ENCODE assay signal across 21 mouse cellular contexts in the genomic region with DNA sequence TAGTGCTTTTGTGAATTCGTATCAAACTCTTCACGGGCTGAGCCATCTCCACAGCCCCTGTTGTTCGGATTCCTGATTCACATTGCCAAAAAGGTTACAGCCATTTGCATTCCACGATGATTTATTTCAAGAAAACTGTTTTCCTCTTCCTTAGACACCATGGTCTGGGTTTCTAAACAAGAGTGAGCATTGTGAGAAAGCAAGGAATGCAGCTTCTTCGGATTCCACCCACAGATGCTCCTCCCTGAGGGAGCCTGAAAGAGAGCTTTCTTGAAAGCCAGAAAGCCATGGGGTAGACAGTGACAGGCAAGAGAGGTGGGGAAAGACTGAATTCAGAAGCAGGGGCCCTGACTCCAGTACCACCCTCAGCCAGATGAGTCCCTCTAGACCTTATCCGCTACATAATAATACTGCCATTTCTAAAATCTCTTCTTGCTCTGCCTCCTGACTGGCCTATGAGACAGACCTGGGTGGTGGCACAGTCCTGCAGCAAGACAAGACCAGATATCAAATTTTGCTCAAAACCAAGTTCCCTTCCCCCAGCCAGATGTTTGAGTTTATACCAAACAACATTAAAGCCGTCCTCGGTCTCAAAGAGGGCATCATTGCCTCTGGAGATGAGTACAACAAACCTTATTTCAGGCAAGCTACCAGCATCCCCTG.
DNase-seq lines count a peak whose midpoint lies in the region; ATAC-seq lines count a peak whose summit lies in the region.
"Had no signal": no experiment of that assay in that cellular context is flagged by ENCODE, and none has a peak within 500 bp of the region (broad histone marks: within the 10 kb centered on the region; RNA-seq: fewer than 3 reads in every experiment).

No protein-coding gene starts in this region.

- no peaks in the 10 kb centered on the region for H3K9me3 ChIP-seq in forebrain, embryonic 11.5 days (ENCODE audit: control insufficient read depth, low read length)
- no peaks in the 10 kb centered on the region for H3K9me3 ChIP-seq in forebrain, embryonic 15.5 days
- H3K9me3 ChIP-seq in embryonic facial prominence, embryonic 15.5 days (replicated peaks): no peaks in the 10 kb centered on the region
- H3K9me3 ChIP-seq: hindbrain, embryonic 15.5 days; liver, embryonic 12.5 days; midbrain, embryonic 12.5 days; neural tube, embryonic 12.5 days had no signal

- H3K9ac ChIP-seq in forebrain, embryonic 11.5 days (ENCODE audit: low read length): no peak overlapping the region
- H3K9ac ChIP-seq in forebrain, embryonic 15.5 days (replicated peaks): no peak overlapping the region
- H3K9ac ChIP-seq in embryonic facial prominence, embryonic 15.5 days: no peak overlapping the region
- H3K9ac ChIP-seq: hindbrain, embryonic 15.5 days; liver, embryonic 12.5 days; midbrain, embryonic 12.5 days; neural tube, embryonic 12.5 days had no signal

- no peaks in the 10 kb centered on the region for H3K27me3 ChIP-seq in forebrain, embryonic 11.5 days (ENCODE audit: control insufficient read depth, insufficient read depth, low read length)
- H3K27me3 ChIP-seq in forebrain, embryonic 15.5 days: no peaks in the 10 kb centered on the region
- H3K27me3 ChIP-seq in embryonic facial prominence, embryonic 15.5 days: no peaks in the 10 kb centered on the region
- H3K27me3 ChIP-seq: hindbrain, embryonic 15.5 days; liver, embryonic 12.5 days; neural tube, embryonic 12.5 days had no signal

- no peaks in the 10 kb centered on the region for H3K4me1 ChIP-seq in forebrain, embryonic 11.5 days (replicated peaks; ENCODE audit: control insufficient read depth, insufficient read depth, low read length)
- H3K4me1 ChIP-seq in forebrain, embryonic 15.5 days: peaks cover 3% of the 10 kb centered on the region; the same call in 1 of the 2 replicates
- H3K4me1 ChIP-seq in embryonic facial prominence, embryonic 15.5 days: peaks cover 19% of the 10 kb centered on the region
- H3K4me1 ChIP-seq: liver, embryonic 12.5 days had no signal

- H3K36me3 ChIP-seq in forebrain, embryonic 11.5 days (ENCODE audit: control insufficient read depth, insufficient read depth, low read length): no peaks in the 10 kb centered on the region
- H3K36me3 ChIP-seq in forebrain, embryonic 15.5 days: no peaks in the 10 kb centered on the region
- no peaks in the 10 kb centered on the region for H3K36me3 ChIP-seq in embryonic facial prominence, embryonic 15.5 days
- H3K36me3 ChIP-seq: hindbrain, embryonic 15.5 days; liver, embryonic 12.5 days; midbrain, embryonic 12.5 days; neural tube, embryonic 12.5 days had no signal

- 68% methylated on average over 8 of the region's 8 CpGs for WGBS in forebrain, embryonic 11.5 days
- 68% methylated on average over 8 of the region's 8 CpGs for WGBS in forebrain, embryonic 15.5 days
- WGBS in embryonic facial prominence, embryonic 15.5 days: 30% methylated on average over 8 of the region's 8 CpGs

- ATAC-seq in forebrain, embryonic 11.5 days (replicated peaks; ENCODE audit: low FRiP score): 0 out of 2 replicates have a peak, but pooled peaks have one; percentile 25
- ATAC-seq in forebrain, embryonic 15.5 days (replicated peaks): no peak
- no peak for ATAC-seq in embryonic facial prominence, embryonic 15.5 days (ENCODE audit: insufficient number of reproducible peaks, low FRiP score, low TSS enrichment, low read depth)
- ATAC-seq: intestine, embryonic 16.5 days; liver, embryonic 12.5 days had no signal

- no peak for DNase-seq in forebrain, embryonic 11.5 days (ENCODE audit: low spot score)
- peak; percentile 13 for DNase-seq in kidney, adult 9 months
- DNase-seq in kidney, postnatal 10 days: no peak
- DNase-seq in NIH3T3 (ENCODE audit: low read depth): peak; percentile 17
- no peak for DNase-seq in cerebellum, adult 18-20 months
- DNase-seq in cerebellum, postnatal 10 days: no peak
- DNase-seq: B cell, adult 2 months; cerebellum, adult 9-10 months; gastrocnemius, postnatal 14 days; lung, adult 2 months; lung, postnatal 4 days; spleen, adult 18-20 months; thymus, postnatal 25 days had no signal

- no peak overlapping the region for H3K4me3 ChIP-seq in forebrain, embryonic 11.5 days (ENCODE audit: low read depth, low read length)
- H3K4me3 ChIP-seq in forebrain, embryonic 15.5 days: no peak overlapping the region
- H3K4me3 ChIP-seq in embryonic facial prominence, embryonic 15.5 days (replicated peaks): no peak overlapping the region
- H3K4me3 ChIP-seq: hindbrain, embryonic 15.5 days; layer of hippocampus, adult 2 months; liver, embryonic 12.5 days; midbrain, embryonic 12.5 days; neural tube, embryonic 12.5 days had no signal

- no peak overlapping the region for H3K27ac ChIP-seq in forebrain, embryonic 11.5 days (ENCODE audit: low read depth, low read length)
- no peak overlapping the region for H3K27ac ChIP-seq in forebrain, embryonic 15.5 days (replicated peaks)
- peak overlapping the region; percentile 2; the same call in 1 of the 2 replicates for H3K27ac ChIP-seq in embryonic facial prominence, embryonic 15.5 days (replicated peaks)
- H3K27ac ChIP-seq: hindbrain, embryonic 15.5 days; layer of hippocampus, adult 2 months; liver, embryonic 12.5 days; midbrain, embryonic 12.5 days; neural tube, embryonic 12.5 days had no signal

- H3K4me2 ChIP-seq in forebrain, embryonic 11.5 days (ENCODE audit: low read depth, low read length, severe bottlenecking): no peak overlapping the region
- no peak overlapping the region for H3K4me2 ChIP-seq in forebrain, embryonic 15.5 days (replicated peaks)
- no peak overlapping the region; the same call in 1 of the 2 replicates for H3K4me2 ChIP-seq in embryonic facial prominence, embryonic 15.5 days (replicated peaks)
- H3K4me2 ChIP-seq: hindbrain, embryonic 15.5 days; liver, embryonic 12.5 days; midbrain, embryonic 12.5 days; neural tube, embryonic 12.5 days had no signal

Comparison
In these comparisons a context has a peak if more than half of its experiments do, and no peak if none do; other contexts are left out.
1. DNase-seq: peak in kidney, adult 9 months (single experiment) and NIH3T3 (single experiment); none in forebrain, embryonic 11.5 days (single experiment), kidney, postnatal 10 days (single experiment), cerebellum, adult 18-20 months (0 of 2) and cerebellum, postnatal 10 days (0 of 2).